Mouse (Mus musculus): ENCODE data around the gene Dnlz. TPM values are rescaled to one million over a fixed set of nuclear protein-coding genes. Genes with fewer than 3 reads are reported as not detected.

Gene Dnlz
- polyA plus RNA-seq, 1 experiment from 2014 or later: 15.1 TPM

DNA sequence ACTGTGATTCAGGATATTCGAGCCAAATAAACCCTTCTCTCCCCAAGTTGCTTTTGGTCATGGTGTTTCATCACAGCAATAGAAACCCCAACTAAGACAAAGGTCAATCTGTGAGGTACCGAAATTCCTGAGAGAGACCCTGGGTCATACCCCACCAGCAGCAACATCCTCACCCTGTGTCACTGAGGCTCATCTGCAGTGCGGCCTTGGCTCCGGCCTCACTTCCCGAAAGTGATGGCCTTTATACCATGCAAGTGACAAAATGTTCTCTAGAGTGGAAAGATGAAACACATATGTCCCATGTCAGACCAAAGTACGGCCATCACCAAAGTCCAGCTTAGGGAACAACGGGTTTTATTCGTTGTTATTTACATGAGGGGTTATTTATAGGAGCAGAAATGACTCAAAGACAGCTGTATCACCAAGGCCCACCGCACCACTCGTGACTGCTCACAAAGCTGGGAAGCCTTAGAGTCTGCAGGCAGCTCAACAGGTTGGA lies 49.9 kb downstream of the Dnlz start:
- TF ChIP-seq CTCF (IDR thresholded peaks at IDR 0.05; ENCODE audit: low read depth) (no peak), EP300 (optimal IDR thresholded peaks at IDR 0.05) (no peak)
- no peak overlapping the region for H3K4me3 ChIP-seq (ENCODE audit: low read depth, low read length)
- no peaks in the 10 kb centered on the region for H3K9me3 ChIP-seq (ENCODE audit: control insufficient read depth, low read length)
- H3K4me2 ChIP-seq (replicated peaks; ENCODE audit: low read depth): no peak overlapping the region
- ATAC-seq (ENCODE audit: low FRiP score, low TSS enrichment) (no peak), DNase-seq (ENCODE audit: low spot score) (no peak)
- H3K4me1 ChIP-seq (replicated peaks; ENCODE audit: control insufficient read depth, insufficient read depth): no peaks in the 10 kb centered on the region
- 79% methylated on average over 10 of the region's 10 CpGs for WGBS
- H3K27ac ChIP-seq (replicated peaks): no peak overlapping the region
- H3K27me3 ChIP-seq (ENCODE audit: control insufficient read depth, insufficient read depth, low read length): no peaks in the 10 kb centered on the region
- no peaks in the 10 kb centered on the region for H3K36me3 ChIP-seq (ENCODE audit: control insufficient read depth, insufficient read depth, low read length)
- no peak overlapping the region for H3K9ac ChIP-seq (ENCODE audit: low read length)

DNA sequence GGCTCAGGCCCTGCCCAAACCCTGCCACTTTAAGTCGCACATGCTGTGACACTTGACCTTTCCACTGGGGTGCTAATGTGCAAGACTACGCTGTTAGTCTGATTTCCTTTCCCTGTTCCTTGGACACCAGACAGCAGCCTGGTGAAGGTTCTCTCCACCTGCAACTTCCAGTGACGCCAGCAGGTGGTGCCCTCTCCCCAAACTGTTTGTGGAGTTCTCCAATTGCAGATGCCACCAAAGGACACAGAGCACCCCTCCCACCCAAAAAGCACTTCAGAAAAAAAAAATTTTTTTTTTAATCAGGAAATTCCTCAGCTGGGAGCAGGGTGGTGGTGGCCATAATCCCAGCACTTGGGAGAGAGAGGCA lies 51.1 kb downstream of the Dnlz start:
- no peaks in the 10 kb centered on the region for H3K36me3 ChIP-seq (ENCODE audit: control insufficient read depth, insufficient read depth, low read length)
- no peak overlapping the region for H3K4me3 ChIP-seq (ENCODE audit: low read depth, low read length)
- DNase-seq (ENCODE audit: low spot score): peak; percentile 85
- no peaks in the 10 kb centered on the region for H3K9me3 ChIP-seq (ENCODE audit: control insufficient read depth, low read length)
- 2% methylated on average over 3 of the region's 3 CpGs for WGBS
- H3K27me3 ChIP-seq (ENCODE audit: control insufficient read depth, insufficient read depth, low read length): no peaks in the 10 kb centered on the region
- no peak overlapping the region for H3K4me2 ChIP-seq (replicated peaks; ENCODE audit: low read depth)
- no peaks in the 10 kb centered on the region for H3K4me1 ChIP-seq (replicated peaks; ENCODE audit: control insufficient read depth, insufficient read depth)
- peak overlapping the region; percentile 59 for H3K27ac ChIP-seq (replicated peaks)
- no peak for TF ChIP-seq EP300 (optimal IDR thresholded peaks at IDR 0.05)
- peak; percentile 94 for TF ChIP-seq CTCF (IDR thresholded peaks at IDR 0.05; ENCODE audit: low read depth)
- H3K9ac ChIP-seq (ENCODE audit: low read length): no peak overlapping the region
- no peak for ATAC-seq (ENCODE audit: low FRiP score, low TSS enrichment)

DNA sequence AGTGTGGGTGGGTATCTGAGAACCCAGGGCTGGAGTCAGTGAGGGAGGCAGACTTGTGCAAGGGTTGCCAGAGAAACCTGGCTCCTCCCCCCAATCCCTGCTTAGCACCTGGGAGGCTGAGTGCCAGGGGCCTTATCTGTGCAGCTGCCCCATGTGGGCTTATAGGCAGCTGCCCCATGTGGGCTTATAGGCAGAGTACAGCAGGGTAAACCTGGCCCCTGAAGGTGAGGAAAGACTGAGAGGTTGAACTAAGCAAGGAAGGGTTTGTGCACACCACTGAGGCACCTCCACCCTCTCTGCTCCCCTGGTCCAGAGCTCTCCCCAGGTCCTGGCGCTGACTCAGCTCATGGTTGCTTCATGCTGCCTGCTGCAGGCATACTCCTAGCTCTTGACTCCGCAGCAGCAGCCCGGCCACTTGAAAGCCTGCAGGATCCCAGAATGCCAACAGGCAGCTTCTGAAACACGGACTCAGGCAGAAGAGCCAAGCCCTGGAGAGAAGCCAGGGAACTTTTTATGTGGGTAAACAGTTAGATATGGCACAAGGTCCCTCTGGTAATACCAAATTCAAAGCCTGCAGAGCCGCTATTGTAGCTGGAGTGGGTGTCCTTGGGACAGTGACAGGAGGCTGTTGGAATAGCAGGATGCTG lies 51.6 kb downstream of the Dnlz start:
- DNase-seq (ENCODE audit: low spot score): peak; percentile 70
- H3K36me3 ChIP-seq (ENCODE audit: control insufficient read depth, insufficient read depth, low read length): no peaks in the 10 kb centered on the region
- no peaks in the 10 kb centered on the region for H3K4me1 ChIP-seq (replicated peaks; ENCODE audit: control insufficient read depth, insufficient read depth)
- H3K27ac ChIP-seq (replicated peaks): peak overlapping the region; percentile 59
- ATAC-seq (ENCODE audit: low FRiP score, low TSS enrichment): peak; percentile 41
- 41% methylated on average over 5 of the region's 5 CpGs for WGBS
- H3K4me2 ChIP-seq (replicated peaks; ENCODE audit: low read depth): no peak overlapping the region
- H3K9me3 ChIP-seq (ENCODE audit: control insufficient read depth, low read length): no peaks in the 10 kb centered on the region
- no peaks in the 10 kb centered on the region for H3K27me3 ChIP-seq (ENCODE audit: control insufficient read depth, insufficient read depth, low read length)
- no peak overlapping the region for H3K4me3 ChIP-seq (ENCODE audit: low read depth, low read length)
- H3K9ac ChIP-seq (ENCODE audit: low read length): peak overlapping the region; percentile 14; the same call in 1 of the 2 replicates
- TF ChIP-seq EP300 (optimal IDR thresholded peaks at IDR 0.05): no peak

DNA sequence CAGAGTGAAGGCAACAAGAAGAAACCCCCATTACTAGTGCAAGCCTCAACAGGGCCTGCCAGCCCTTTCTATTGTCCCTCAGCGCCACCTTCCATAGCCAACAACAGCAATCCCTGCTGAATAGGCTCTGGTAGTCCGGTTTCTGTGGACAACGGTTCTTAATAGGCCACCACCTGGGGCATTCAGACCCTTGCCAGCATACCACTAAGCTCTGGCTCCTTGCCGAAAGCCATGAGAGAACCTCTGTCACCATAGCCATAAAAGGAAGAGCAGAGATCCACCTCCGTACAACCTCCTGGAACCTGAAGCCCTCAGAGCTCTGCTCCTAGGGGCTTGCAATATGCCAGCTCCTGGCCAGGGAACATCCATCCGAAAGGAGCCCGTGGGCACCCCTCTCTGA lies 52.6 kb downstream of the Dnlz start:
- H3K4me2 ChIP-seq (replicated peaks; ENCODE audit: low read depth): 0 out of 2 replicates have a peak overlapping the region, but pooled peaks have one; percentile 20
- 0 out of 2 replicates have a peak overlapping the region, but pooled peaks have one; percentile 23 for H3K9ac ChIP-seq (ENCODE audit: low read length)
- H3K27me3 ChIP-seq (ENCODE audit: control insufficient read depth, insufficient read depth, low read length): no peaks in the 10 kb centered on the region
- peak overlapping the region; percentile 67 for H3K27ac ChIP-seq (replicated peaks)
- TF ChIP-seq CTCF (IDR thresholded peaks at IDR 0.05; ENCODE audit: low read depth) (no peak), EP300 (optimal IDR thresholded peaks at IDR 0.05) (no peak)
- H3K4me3 ChIP-seq (ENCODE audit: low read depth, low read length): no peak overlapping the region
- H3K36me3 ChIP-seq (ENCODE audit: control insufficient read depth, insufficient read depth, low read length): no peaks in the 10 kb centered on the region
- ATAC-seq (ENCODE audit: low FRiP score, low TSS enrichment): no peak
- H3K4me1 ChIP-seq (replicated peaks; ENCODE audit: control insufficient read depth, insufficient read depth): no peaks in the 10 kb centered on the region
- WGBS: 49% methylated on average over 7 of the region's 7 CpGs
- no peak for DNase-seq (ENCODE audit: low spot score)
- no peaks in the 10 kb centered on the region for H3K9me3 ChIP-seq (ENCODE audit: control insufficient read depth, low read length)

DNA sequence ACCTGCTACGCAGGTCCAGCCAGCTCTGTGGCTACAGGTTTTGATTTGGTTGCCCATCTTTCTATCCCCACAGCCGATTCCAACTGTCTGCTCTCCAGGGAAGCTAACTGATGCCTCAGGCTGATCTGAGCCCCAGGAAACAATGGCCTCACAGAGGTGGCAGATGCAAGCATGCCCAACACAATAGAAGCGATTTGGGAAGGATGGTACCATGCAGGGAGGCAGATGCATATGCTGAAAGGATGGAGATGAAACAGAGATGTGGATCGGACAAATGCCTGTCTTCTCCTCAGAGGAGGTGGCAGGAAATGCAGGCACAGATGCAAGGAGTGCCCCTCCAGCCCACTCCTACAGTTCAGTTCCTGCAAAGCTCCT lies 53.1 kb downstream of the Dnlz start:
- H3K4me3 ChIP-seq (ENCODE audit: low read depth, low read length): no peak overlapping the region

DNA sequence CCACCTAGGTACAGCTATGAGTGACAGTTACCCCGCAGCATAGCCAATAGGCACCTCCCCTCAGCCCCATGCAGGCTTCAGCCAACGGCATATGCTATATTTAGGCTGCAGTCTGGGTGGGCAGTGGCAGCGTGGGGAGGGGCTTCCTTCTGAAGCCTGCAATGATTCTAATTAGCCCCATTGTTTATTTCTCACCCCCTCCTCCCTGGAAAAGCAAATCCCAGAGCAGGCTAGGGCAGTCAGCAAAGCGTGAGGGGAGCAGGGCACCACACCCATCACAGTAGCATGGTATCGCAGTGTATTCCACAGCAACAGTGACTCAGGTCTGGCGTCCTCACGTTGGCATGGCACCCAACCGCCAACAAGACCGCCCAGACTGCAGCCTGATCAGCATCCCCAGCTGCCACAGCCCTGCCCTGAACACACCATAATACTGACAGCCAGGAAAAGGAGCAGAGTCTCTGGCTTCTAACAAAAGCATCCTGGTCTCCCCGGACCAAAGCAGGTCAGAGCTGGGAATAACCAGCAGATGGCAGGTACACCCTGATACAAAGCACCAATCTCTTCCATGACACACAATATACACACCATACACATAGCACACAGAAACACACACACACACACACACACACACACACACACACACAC lies 53.6 kb downstream of the Dnlz start:
- TF ChIP-seq EP300 (optimal IDR thresholded peaks at IDR 0.05) (no peak), CTCF (IDR thresholded peaks at IDR 0.05; ENCODE audit: low read depth) (peak; percentile 51)
- no peaks in the 10 kb centered on the region for H3K9me3 ChIP-seq (ENCODE audit: control insufficient read depth, low read length)
- peak; percentile 88 for DNase-seq (ENCODE audit: low spot score)
- no peaks in the 10 kb centered on the region for H3K27me3 ChIP-seq (ENCODE audit: control insufficient read depth, insufficient read depth, low read length)
- 0 out of 2 replicates have a peak overlapping the region, but pooled peaks have one; percentile 5 for H3K4me2 ChIP-seq (replicated peaks; ENCODE audit: low read depth)
- H3K36me3 ChIP-seq (ENCODE audit: control insufficient read depth, insufficient read depth, low read length): no peaks in the 10 kb centered on the region
- H3K27ac ChIP-seq (replicated peaks): peak overlapping the region; percentile 67
- 3% methylated on average over 10 of the region's 10 CpGs for WGBS
- H3K4me3 ChIP-seq (ENCODE audit: low read depth, low read length): no peak overlapping the region
- 0 out of 2 replicates have a peak overlapping the region, but pooled peaks have one; percentile 18 for H3K9ac ChIP-seq (ENCODE audit: low read length)
- no peaks in the 10 kb centered on the region for H3K4me1 ChIP-seq (replicated peaks; ENCODE audit: control insufficient read depth, insufficient read depth)
- peak; percentile 90 for ATAC-seq (ENCODE audit: low FRiP score, low TSS enrichment)

More for the DNA sequence above, 53.1 kb downstream of the Dnlz start:
- no peak for TF ChIP-seq CTCF (IDR thresholded peaks at IDR 0.05; ENCODE audit: low read depth)
- no peak for TF ChIP-seq EP300 (optimal IDR thresholded peaks at IDR 0.05)
- ATAC-seq (ENCODE audit: low FRiP score, low TSS enrichment) (no peak), DNase-seq (ENCODE audit: low spot score) (no peak)
- Histone ChIP-seq H3K4me2 (replicated peaks; ENCODE audit: low read depth) (0 out of 2 replicates have a peak overlapping the region, but pooled peaks have one; percentile 20), H3K9ac (ENCODE audit: low read length) (no peak overlapping the region), H3K36me3 (ENCODE audit: control insufficient read depth, insufficient read depth, low read length) (no peaks in the 10 kb centered on the region), H3K4me1 (replicated peaks; ENCODE audit: control insufficient read depth, insufficient read depth) (no peaks in the 10 kb centered on the region), H3K27ac (replicated peaks) (peak overlapping the region; percentile 67), H3K9me3 (ENCODE audit: control insufficient read depth, low read length) (no peaks in the 10 kb centered on the region), H3K27me3 (ENCODE audit: control insufficient read depth, insufficient read depth, low read length) (no peaks in the 10 kb centered on the region)
- WGBS: 19% methylated on average over 4 of the region's 4 CpGs

Other genes with a start within 250 kb of the Dnlz start
- 12.6 and 13.3 TPM in 2 replicates for gene Nacc2, start 228.9 kb downstream of the Dnlz start, polyA plus RNA-seq (2015; fragmentation: Nextera tagmentation; extraction: Ambion mirVana)
- not detected in 2 replicates for gene Lhx3, start 143.8 kb downstream of the Dnlz start, polyA plus RNA-seq (2015; fragmentation: Nextera tagmentation; extraction: Ambion mirVana)
- gene Qsox2, start 114.6 kb downstream of the Dnlz start, polyA plus RNA-seq (2015; fragmentation: Nextera tagmentation; extraction: Ambion mirVana): 10.7 and 11.2 TPM in 2 replicates
- gene Ccdc187, start 57.6 kb downstream of the Dnlz start, polyA plus RNA-seq (2015; fragmentation: Nextera tagmentation; extraction: Ambion mirVana): 0.21 and 0.40 TPM in 2 replicates
- 20.4 and 20.9 TPM in 2 replicates for gene Gpsm1, start 36.6 kb downstream of the Dnlz start, polyA plus RNA-seq (2015; fragmentation: Nextera tagmentation; extraction: Ambion mirVana)
- 0.51 and 0.55 TPM in 2 replicates for gene Card9, start 8.8 kb upstream of the Dnlz start, polyA plus RNA-seq (2015; fragmentation: Nextera tagmentation; extraction: Ambion mirVana)
- gene Snapc4, start 28.5 kb upstream of the Dnlz start, polyA plus RNA-seq (2015; fragmentation: Nextera tagmentation; extraction: Ambion mirVana): 7.4 and 9.5 TPM in 2 replicates
- 52.6 and 58.9 TPM in 2 replicates for gene Entr1, start 37.2 kb upstream of the Dnlz start, polyA plus RNA-seq (2015; fragmentation: Nextera tagmentation; extraction: Ambion mirVana)
- gene Pmpca, start 37.2 kb upstream of the Dnlz start, polyA plus RNA-seq (2015; fragmentation: Nextera tagmentation; extraction: Ambion mirVana): 53.3 and 55.4 TPM in 2 replicates
- gene Inpp5e, start 57.1 kb upstream of the Dnlz start, polyA plus RNA-seq (2015; fragmentation: Nextera tagmentation; extraction: Ambion mirVana): 6.3 and 7.7 TPM in 2 replicates
- 10.6 and 11.7 TPM in 2 replicates for gene Sec16a, start 93.1 kb upstream of the Dnlz start, polyA plus RNA-seq (2015; fragmentation: Nextera tagmentation; extraction: Ambion mirVana)
- 4.8 and 5.6 TPM in 2 replicates for gene Notch1, start 164.6 kb upstream of the Dnlz start, polyA plus RNA-seq (2015; fragmentation: Nextera tagmentation; extraction: Ambion mirVana)
- gene Egfl7, start 227.9 kb upstream of the Dnlz start, polyA plus RNA-seq (2015; fragmentation: Nextera tagmentation; extraction: Ambion mirVana): 49.7 and 54.3 TPM in 2 replicates
- 0.18 TPM in 1 of 2 replicates, not detected in the other for gene Gm20532, start 234.5 kb upstream of the Dnlz start, polyA plus RNA-seq (2015; fragmentation: Nextera tagmentation; extraction: Ambion mirVana)